Mouse (Mus musculus): Measurements from ENCODE around the gene Clec11a.
A peak's percentile ranks its signal among the peaks of the same experiment; 100 is the strongest.

The Clec11a gene

DNA sequence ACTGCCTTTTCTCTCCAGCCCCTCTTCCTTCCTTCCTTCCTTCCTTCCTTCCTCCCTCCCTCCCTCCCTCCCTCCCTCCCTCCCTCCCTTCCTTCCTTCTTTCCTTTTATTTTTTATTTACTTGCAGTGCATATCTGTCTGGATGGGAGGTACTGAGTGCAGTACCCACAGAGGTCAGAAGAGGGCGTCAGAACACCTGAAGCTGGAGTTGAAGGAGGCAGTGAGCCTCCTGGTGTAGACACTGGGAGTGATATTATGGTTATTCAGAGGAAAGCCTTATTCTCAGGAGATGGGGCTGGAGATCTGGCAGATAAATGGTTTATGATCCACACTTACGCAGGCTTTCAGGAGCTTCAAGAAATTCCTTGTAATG lies 29.5 kb downstream of the Clec11a start:
- DNase-seq (ENCODE audit: low spot score): no peak

DNA sequence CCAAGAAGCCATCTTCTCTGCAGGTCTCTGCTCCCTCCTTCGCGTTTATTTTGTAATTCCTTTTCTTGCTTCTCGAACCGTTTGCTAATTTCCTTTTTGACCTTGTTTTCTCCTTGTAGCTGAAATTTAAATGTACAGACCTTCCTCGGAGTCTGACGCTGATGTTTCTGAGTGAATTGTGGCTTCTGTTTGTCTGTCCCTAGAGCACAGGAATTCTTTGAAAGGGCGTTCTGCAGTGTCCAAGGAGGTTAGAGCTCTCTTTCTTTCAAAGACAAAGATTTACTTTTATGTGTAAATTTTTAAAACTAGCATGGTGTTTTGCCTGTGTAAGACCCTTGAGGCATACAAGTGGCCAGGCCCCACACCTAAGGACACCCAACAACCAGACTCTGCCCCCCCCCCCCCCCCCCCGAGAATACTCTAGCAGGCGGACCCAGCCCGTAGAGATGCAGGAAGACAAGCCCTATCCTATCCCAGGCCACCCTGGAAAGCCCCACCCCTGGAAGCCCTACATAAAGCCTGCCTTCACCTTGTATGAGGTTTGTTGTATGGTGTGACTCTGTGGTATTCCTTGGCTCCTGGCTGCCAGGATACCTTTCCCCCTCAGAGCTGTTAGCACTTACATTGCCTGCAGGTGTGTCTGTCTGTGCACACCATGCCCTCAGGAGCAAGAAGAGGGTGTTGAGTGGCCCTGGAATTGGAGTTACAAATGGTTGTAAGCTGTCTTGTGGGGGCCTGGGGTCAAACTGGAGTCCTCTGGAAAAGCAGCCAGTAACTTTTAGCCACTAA lies 30.0 kb downstream of the Clec11a start:
- no peak for DNase-seq (ENCODE audit: low spot score)

DNA sequence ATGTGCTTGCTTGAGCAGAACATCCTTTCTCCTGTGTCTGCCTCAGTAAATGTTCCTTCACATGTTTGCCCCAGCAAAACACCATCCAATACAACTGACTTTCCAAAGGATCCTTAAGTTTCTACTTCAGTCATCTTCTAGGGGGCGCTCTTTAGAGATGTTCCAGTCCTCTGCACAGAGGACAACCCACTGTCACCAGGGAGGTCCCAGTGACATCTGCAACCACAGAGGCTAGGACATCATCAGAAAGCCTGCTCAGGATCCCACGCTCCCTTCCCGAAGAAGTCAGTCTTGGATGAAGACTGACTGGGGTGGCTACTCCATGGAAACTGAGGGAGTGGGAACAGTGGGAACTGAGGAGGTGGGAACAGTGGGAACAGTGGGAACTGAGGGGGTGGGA lies 31.2 kb downstream of the Clec11a start:
- no peak for DNase-seq (ENCODE audit: low spot score)

DNA sequence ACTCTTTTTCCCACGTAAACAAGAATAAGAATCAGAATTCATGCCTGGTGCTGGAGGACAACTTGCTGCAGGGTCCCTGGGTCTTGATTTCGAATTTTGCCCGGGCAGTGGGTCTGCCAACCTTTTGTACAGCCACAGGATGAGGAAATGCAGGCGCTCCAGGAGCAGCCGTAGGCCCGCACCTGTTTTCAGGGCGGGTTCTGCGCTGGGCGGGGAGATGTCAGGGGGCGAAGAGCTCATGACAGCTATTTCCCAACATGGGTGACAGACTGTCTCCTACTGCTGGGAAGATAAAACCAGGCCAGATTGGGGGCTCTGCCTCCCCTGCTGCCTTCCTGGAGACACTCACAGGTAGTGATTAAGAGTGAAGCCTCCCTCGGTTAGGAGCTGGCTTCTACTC lies 32.6 kb downstream of the Clec11a start:
- DNase-seq (ENCODE audit: low spot score): no peak

DNA sequence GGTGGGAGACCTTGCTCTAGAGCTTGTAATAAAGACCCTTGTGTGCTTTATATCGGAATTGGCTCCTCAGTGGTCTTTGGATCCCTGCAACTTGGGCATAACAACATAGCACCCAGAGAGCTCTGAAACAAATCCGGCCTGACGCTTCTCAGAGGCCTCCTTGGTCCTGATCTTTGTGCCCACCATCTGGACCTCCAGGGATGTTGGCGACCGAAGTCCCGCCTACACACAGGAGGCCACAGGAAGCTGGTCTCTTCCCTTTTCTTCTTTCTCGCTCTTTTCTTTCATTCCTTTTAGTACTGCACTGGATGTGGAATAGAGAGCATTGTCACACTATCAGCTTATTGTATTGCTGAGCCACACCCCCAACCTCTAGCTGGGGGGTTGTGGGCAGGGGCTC lies 33.3 kb downstream of the Clec11a start:
- DNase-seq (ENCODE audit: low spot score): no peak

DNA sequence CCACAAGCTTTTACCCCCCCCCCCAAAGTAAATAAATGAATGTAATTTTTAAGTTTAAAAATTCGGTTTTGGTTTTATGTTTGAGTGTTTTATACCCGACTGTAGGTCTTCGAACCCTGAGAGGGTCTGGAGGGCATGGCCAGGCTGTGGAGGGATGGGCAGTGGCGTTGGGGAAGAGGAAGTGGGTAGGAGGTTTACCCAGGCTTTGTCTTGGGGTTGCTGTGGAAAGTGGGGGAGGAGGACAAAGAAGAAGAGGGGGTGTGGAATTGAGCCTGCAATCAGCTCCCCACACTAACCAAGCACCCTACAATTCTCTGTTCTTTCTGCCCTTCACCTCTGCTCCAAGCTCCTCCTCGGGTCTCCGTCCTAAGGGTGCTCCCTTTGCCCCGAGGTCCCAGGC lies 34.2 kb downstream of the Clec11a start:
- no peak for DNase-seq (ENCODE audit: low spot score)

DNA sequence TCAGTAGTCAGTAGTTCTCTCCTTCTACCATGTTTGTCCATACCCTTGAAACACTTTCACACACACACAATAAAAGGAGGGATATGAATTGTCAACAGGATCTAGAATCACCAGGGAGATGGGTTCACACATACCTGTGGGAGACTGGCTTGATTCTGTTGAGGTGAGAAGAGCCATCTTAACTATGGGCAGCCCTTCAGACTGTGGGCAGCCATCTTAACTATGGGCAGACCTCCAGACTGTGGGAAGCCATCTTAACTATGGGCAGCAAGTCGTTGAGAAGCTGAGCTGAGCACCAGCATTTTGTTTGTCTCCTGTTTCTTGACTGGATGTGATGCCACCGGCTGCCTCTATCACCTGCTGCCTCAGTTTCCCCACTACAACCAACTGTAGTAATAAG lies 35.4 kb downstream of the Clec11a start:
- DNase-seq (ENCODE audit: low spot score): no peak

DNA sequence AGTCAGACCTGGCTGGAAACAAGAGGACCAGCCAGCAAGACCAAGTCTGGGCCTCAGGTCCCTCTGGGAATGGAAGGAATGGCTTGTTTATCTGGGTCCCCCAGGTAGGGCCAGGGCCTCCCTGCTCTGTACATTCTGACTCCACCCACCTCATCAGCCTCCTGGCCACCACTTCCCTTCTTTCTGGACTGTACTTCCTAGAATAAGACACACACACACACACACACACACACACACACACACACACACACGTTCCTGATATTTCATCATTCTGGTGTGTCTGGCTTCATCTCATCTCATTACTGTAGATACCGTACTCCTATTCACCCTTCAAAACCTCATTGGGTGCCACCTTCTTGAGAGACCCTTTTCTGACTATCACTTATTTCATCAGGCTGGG lies 37.3 kb downstream of the Clec11a start:
- DNase-seq (ENCODE audit: low spot score): no peak

DNA sequence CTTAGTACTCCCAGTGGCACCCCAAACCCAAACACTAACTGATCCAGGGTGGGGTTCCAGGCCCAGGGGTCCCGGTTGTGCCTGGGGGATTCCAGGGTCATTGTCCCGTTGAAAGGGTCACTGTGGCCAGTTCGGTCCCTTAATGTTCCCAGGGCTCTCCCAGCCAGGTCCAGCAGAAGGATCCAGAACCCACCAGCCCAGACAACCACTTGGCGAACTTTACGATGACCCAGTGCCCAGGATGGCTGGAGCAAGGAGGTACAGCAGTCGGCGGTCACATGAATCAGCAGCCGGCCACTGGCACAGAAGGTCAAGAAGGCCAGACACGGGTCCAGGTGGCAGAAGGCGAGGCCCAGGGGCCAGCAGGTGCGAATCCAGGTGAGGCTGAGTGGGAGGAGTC lies 38.6 kb downstream of the Clec11a start:
- DNase-seq (ENCODE audit: low spot score): no peak

DNA sequence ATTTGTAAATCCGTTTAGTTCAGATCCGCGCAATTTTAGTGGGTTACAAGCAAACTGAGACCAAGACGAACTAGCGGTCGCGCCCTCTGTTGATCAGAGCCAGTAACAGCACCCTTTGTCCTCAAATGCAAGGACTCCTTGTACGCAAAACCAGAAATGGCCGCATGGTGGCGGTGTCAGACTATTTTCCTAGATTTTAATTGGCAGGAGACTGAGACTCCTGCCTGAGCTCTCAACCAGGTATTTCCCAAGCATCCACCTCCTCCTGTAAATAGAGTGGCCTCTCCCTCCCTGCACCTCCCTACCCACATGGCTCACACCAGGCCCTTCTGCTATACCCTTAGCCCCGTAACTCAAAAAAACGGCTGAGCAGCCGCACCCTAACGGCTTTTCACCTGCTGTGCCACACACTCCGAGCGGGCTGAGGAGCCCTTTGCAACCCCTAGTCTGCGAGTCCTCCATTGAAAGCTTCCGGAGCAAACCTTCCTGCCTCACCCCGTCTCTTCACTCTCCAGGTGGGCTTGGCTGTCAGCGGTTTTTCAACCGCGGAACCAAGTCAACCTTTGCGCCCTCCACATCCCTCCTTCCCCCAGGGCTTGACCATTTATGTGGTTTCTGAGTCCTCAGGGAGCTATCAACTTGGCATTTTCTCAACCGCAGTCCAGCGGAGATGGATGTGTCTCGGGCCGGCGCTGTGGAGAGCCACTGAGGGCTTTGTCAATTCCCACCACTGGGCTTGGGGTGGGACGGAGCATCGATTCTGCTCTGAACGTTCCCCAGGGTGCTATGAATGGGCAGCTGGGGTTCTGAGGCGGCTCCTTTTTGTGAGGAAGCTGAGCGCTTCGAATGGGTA lies 43.7 kb downstream of the Clec11a start:
- peak; percentile 85 for DNase-seq (ENCODE audit: low spot score)

DNA sequence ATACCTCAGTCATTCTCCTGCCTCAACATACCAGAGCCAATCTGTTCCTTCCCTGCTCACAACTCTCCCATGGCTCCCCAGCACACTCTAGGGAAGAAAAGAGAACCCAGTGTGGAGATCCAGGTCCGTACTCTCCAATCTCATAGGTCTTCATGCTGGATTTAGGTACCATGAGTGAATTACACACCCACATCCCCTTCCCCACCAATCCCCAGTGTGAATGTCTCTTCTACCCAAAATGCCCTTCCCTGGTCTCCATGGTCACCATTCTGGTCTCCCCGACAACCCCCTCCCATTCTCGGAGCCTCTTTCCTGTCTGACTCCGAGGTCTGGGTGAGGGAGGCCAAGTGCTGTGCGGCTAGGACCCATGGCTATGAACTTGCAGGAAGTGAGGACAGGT lies 45.6 kb downstream of the Clec11a start, which contains the start of gene Gm15517:
Gene Gm15517 (plus strand): TSS at position 301 of the 400 bp plus-strand sequence.
- DNase-seq (ENCODE audit: low spot score): no peak

DNA sequence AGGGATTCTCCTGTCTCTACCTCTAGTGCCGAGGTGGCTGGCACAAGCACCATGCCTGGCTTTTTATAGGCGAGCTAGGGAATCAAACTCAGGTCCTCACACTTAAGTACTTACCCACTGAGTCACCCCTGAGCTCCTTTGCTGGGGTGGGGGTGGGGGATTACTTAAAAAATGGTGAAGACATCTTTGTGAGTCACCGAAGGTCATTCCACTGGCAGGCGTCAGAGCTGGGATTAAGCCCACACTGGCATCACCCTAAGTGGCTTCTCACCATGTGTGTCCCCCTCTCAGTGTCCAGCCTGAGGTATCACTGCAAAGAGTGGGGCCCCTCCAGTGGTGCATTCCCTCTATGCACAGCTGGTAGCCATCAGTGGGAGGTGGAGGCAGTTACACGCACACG lies 46.3 kb downstream of the Clec11a start:
- no peak for DNase-seq (ENCODE audit: low spot score)

DNA sequence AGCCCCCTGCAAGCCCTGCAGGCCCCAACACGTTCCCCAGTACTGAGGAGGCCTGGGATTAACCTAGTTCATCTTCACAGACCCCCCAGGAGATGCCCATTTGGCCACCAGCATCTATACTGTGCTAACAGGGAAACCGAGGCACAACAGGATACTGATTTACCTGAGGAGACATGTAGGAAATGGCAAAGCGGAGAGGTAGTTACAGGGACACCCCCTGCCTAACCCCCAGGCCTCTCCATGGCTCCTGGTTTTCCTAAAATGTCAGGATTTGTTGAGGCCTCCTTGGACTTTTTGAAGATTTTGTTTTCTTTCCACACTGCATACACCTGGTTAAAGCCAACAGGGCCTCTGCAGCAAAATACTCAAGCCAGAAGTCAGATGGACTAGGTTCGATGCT lies 49.4 kb downstream of the Clec11a start, which contains the start of gene Acp4:
Gene Acp4 (minus strand): TSS at position 101 of the 400 bp plus-strand sequence.
- no peak for DNase-seq (ENCODE audit: low spot score)

DNA sequence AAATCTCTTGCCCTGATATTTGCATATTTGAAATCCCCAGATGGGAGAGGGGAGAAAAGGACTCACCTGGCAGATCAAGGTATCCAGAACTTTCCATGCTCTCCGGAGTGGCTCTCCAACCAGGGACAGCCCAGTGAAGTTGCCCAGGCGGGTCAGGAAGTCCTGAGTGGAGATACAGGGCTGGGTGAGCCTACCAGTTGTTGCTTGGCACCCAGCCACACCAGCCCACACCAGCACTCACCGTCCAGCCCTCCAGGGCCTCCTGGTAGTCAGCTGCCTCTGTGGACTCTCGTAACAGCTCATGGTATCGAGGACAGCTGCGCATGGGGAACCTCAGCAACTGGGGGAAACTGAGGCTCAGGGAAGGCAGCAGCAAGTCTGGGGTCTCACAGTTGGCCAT lies 51.8 kb downstream of the Clec11a start:
- DNase-seq (ENCODE audit: low spot score): no peak

DNA sequence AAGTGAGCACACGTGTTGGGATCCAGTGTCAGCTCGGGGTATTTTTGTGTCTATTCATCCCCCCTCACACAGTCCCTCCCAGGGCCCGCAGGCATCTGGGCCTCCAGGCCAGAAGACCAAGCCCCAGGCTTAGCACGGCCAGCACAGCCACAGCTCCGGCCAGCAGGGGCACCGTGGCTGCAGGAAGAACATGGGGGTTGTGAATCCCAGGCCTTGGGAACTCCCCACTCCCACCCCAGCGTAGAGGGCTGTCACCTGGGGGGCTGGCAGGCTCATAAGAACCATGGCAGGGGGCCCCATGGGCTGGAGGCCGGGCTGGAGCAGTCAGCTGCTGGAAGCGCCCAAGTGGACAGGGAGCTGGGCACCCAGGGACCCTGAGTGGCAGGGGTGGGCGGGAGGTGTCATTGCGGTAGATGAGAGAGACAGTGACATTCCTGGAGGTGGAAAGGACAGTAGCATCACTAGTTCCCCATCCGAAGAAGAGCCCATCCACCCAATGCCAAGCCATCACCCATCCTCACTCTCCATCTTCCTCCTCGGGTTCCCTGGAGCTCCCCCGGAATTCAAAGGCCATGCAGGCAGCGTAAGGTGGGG lies 53.6 kb downstream of the Clec11a start:
- no peak for DNase-seq (ENCODE audit: low spot score)
